Mouse (Mus musculus) limb, embryonic 10.5 days (tissue): ENCODE data around the gene Ears2. TPM values are rescaled to one million over a fixed set of nuclear protein-coding genes. Genes with fewer than 3 reads are reported as not detected.
"Not testable (repeated sequence)": the region's sequence is repeated elsewhere in the genome, so short reads cannot be mapped to it uniquely, and the experiment has no call there.

Experiments
- DNase-seq: peaks from one replicate; pipeline ENCODE4 v3.0.0-alpha.2; 2017; ENCODE audit warnings: low spot score
- H3K27ac ChIP-seq: fragments of 300-500 bp; sonication (generic); 2 replicates; pipeline ENCODE4 v1.5.1; 2016; ENCODE audit warnings: mild to moderate bottlenecking
- H3K27me3 ChIP-seq: fragments of 300-500 bp; sonication (generic); 2 replicates; pipeline ENCODE4 v1.6.1; 2016; ENCODE audit warnings: low read depth, mild to moderate bottlenecking; ENCODE audit not compliant: poor library complexity, severe bottlenecking
- H3K36me3 ChIP-seq: fragments of 300-500 bp; sonication (generic); 2 replicates; pipeline ENCODE4 v1.6.1; 2016; ENCODE audit warnings: mild to moderate bottlenecking, moderate library complexity
- H3K4me1 ChIP-seq: fragments of 300-500 bp; sonication (generic); 2 replicates; pipeline ENCODE4 v1.6.1; 2016
- H3K4me3 ChIP-seq: fragments of 300-500 bp; sonication (generic); 2 replicates; pipeline ENCODE4 v1.5.1; 2016; ENCODE audit warnings: mild to moderate bottlenecking, moderate library complexity
- H3K9me3 ChIP-seq: fragments of 300-500 bp; sonication (generic); replicated peaks from 2 replicates; pipeline ENCODE4 v1.6.1; 2016; ENCODE audit warnings: mild to moderate bottlenecking
- WGBS: fragments of 180-500 bp; shearing (Covaris S2); methylation state at CpG from one replicate; pipeline ENCODE4 v1.1.7; 2016; 5-methylcytosine and 5-hydroxymethylcytosine counted together
- polyA plus RNA-seq: library from polyadenylated mRNA; unstranded; fragments of >200 nt; fragmentation: Nextera tagmentation; extraction: Ambion mirVana; gene quantifications from 2 replicates; pipeline ENCODE4 v1.2.1, GENCODE M21; 2016

Gene Ears2
- 19.0 and 20.0 TPM in 2 replicates for polyA plus RNA-seq

DNA sequence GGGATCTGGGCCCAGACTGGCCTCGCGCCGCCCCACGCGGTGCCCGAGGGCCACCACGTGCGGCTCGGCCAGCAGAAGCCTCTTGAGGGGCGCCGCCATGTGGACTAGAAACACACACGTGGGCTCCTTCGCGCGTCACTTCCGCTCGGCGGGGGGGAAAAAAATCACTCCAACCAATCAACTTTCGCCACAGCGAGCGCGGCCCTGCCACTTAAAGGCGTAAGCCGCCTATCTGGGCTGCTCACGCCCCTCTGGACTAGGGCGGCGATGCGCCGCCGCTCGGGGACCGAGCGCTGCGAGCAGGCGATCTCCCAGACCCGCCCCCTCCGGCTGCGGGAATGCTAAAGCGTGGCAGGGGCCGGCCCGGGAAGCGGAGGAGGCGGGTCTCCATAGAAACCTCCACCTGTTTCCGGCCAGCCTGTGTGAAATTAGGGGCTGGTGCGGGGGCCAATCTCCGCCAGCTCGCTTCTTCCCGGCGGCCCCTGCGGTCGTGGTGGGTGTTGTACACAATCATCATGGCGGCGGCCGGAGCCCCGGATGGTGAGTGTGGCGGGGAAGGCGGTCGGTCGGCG, at the start of gene Ears2, which contains the start of gene Ubfd1:
Ears2 (minus strand) TSS at position 319 of the 572 bp plus-strand sequence.
Ubfd1 (plus strand) TSS at position 231 of the 572 bp plus-strand sequence.
- H3K4me1 ChIP-seq, result peaks cover 29% of the 10 kb centered on the region
- H3K36me3 ChIP-seq, result peaks cover 47% of the 10 kb centered on the region
- peak within 1 kb of the TSS; percentile 99 for H3K4me3 ChIP-seq
- no peaks in the 10 kb centered on the region for H3K9me3 ChIP-seq
- H3K27me3 ChIP-seq, result no peaks in the 10 kb centered on the region
- WGBS, result under 1% methylated on average over 59 of the region's 60 CpGs
- peak within 1 kb of the TSS; percentile 97 for H3K27ac ChIP-seq
- peak; percentile 98 for DNase-seq

- Histone ChIP-seq H3K4me3 (no peak overlapping the region), H3K4me1 (no peaks in the 10 kb centered on the region), H3K27ac (no peak overlapping the region), H3K27me3 (no peaks in the 10 kb centered on the region), H3K36me3 (peaks cover 68% of the 10 kb centered on the region), H3K9me3 (no peaks in the 10 kb centered on the region)
- 94% methylated on average over 6 of the region's 6 CpGs for WGBS
- no peak for DNase-seq
Observed at GRCm38 (mm10) chr7:122108206-122108605, 41.1 kb upstream of the Ears2 start.

DNA sequence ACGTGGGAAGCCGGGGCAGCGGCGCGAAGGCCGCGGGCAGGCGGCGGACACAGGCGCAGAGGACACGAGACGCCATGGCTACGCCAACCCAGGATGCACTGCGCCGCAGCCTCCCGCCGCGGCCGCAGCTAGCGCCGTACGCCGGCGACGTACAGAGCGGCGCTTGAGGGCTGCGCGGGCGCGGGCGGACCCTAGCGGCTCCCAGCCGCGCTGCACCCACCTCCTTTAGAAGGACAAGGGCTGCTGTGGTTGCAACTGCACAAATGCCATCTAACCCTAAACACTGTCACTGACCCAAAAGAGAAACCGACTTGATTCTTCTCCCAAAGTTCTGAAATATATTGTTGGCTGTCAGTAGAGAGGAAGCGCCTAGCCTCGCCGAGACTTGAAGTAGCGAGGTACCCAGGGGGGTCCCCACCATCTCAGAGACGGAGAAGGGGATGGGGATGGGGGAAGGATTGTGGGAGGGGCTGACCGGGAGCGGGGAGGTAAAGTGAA, 34.7 kb upstream of the Ears2 start, which contains the start of gene Ndufab1:
Ndufab1 (minus strand) TSS at position 140 of the 498 bp plus-strand sequence.
- Histone ChIP-seq H3K27ac (peak within 1 kb of the TSS; percentile 92), H3K4me1 (peaks cover 7% of the 10 kb centered on the region), H3K9me3 (no peaks in the 10 kb centered on the region), H3K36me3 (peaks cover 35% of the 10 kb centered on the region), H3K27me3 (no peaks in the 10 kb centered on the region), H3K4me3 (peak within 1 kb of the TSS; percentile 68)
- DNase-seq, result peak; percentile 87
- WGBS, result 0% methylated on average over 35 of the region's 43 CpGs

DNA sequence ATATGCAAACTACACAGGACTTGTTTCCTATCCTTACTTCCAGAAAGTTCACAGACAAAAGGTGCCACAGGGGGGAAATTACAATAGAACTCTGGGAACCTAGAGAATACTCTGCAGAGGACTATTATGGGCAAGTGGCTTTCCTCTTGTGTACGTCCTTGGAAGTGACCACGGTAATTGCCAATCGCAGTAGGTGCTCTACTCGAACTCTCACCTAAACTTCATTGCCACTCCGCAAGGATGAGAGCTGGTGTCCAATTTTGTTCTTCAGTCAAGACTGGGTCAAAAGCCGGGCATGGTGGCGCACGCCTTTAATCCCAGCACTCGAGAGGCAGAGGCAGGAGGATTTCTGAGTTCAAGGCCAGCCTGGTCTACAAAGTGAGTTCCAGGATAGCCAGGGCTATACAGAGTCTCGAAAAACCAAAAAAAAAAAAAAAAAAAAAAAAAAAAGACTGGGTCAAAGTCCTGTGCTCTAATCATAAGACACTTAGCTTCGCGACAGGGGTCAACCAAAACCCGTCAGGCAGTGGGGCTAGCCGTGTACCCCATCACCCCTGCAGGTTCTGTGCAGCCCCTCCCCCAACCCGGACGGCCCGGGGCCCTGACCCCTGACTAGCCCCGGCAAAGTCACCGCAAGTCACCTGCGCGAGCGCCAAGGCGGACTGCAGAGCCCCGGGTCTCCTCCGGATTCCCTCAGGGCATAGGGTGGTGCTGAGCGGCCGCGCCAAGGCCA, 34.1 kb upstream of the Ears2 start:
- Histone ChIP-seq H3K4me3 (peak overlapping the region; percentile 68), H3K27ac (peak overlapping the region; percentile 92), H3K36me3 (peaks cover 36% of the 10 kb centered on the region)
- peak; percentile 80 for DNase-seq
- not testable (repeated sequence) for H3K9me3 ChIP-seq, H3K27me3 ChIP-seq, H3K4me1 ChIP-seq
- 9% methylated on average over 28 of the region's 28 CpGs for WGBS

DNA sequence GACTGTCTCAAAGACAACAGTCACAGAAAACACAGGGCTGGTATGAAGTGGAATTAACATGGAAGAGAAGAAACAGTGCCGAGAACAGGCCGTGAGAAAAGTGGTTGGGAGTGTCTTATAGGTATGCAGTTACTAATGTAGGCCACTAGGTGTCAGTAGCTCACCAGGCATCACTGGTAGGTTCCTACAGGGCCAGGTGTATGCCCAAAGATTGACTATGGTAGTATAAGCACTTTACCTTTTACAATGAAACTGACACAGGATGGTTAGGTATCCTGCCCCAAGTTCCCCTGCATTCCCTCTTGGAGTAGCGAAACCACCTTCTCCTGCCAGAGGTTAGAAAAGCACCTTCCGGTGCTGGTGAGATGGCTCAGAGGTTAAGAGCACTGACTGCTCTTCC, 32.2 kb upstream of the Ears2 start:
- DNase-seq, result peak; percentile 45
- WGBS, result 75% methylated on average over 4 of the region's 4 CpGs
- no peaks in the 10 kb centered on the region for H3K27me3 ChIP-seq
- H3K36me3 ChIP-seq, result peaks cover 56% of the 10 kb centered on the region
- H3K4me1 ChIP-seq, result peaks cover 7% of the 10 kb centered on the region
- H3K27ac ChIP-seq, result no peak overlapping the region
- no peaks in the 10 kb centered on the region for H3K9me3 ChIP-seq
- H3K4me3 ChIP-seq, result no peak overlapping the region

- Histone ChIP-seq H3K9me3 (no peaks in the 10 kb centered on the region), H3K27ac (no peak overlapping the region), H3K4me3 (no peak overlapping the region), H3K27me3 (no peaks in the 10 kb centered on the region), H3K4me1 (peaks cover 7% of the 10 kb centered on the region), H3K36me3 (peaks cover 68% of the 10 kb centered on the region)
- WGBS, result 93% methylated on average over 3 of the region's 3 CpGs
- DNase-seq, result no peak
Observed at GRCm38 (mm10) chr7:122098009-122098408, 30.9 kb upstream of the Ears2 start.

DNA sequence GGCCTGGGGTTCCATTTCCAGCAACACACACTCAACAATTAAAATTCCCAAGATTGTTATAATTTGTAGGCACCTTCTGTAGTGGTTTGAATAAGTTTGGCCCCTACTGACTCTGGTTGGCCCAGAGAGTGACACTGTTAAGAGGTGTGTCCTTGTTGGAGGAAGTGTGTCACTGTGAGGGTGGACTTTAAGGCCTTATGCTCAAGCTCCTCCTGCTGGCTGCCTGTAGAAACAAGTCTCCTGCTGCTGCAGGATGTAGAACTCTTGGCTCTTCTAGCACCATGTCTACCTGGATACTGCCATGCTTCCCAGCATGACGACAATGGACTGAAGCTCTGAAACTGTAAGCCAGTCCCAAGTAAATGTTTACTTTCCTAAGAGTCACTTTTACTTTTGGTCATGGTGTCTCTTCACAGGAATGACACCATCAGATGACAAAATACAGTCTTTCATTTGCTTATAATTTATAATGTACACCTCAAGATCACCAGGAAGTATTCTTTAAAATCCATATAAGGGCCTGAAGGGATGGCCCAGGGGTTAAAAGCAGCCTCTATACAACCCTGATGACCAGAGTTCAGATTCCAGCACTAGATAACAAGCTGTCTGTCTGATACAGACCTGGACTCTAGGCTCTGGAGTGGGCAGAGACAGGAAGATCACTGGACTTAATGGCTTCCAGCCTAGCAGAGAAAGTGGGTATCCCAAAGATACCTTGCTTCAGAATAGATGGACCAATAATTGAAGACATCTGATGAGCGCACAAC, 27.7 kb upstream of the Ears2 start:
- WGBS, result 95% methylated on average over 2 of the region's 2 CpGs

GRCm38 (mm10) chr7:122087195-122087982, 20.3 kb upstream of the Ears2 start:
- Histone ChIP-seq H3K36me3 (peaks cover 94% of the 10 kb centered on the region), H3K9me3 (no peaks in the 10 kb centered on the region), H3K4me1 (no peaks in the 10 kb centered on the region), H3K27ac (no peak overlapping the region), H3K27me3 (no peaks in the 10 kb centered on the region), H3K4me3 (no peak overlapping the region)
- 93% methylated on average over 11 of the region's 11 CpGs for WGBS
- no peak for DNase-seq

More for the DNA sequence above, 27.7 kb upstream of the Ears2 start:
- H3K4me3 ChIP-seq, result no peak overlapping the region
- no peak overlapping the region for H3K27ac ChIP-seq
- no peaks in the 10 kb centered on the region for H3K9me3 ChIP-seq
- no peaks in the 10 kb centered on the region for H3K27me3 ChIP-seq
- no peaks in the 10 kb centered on the region for H3K4me1 ChIP-seq
- no peak for DNase-seq
- peaks cover 97% of the 10 kb centered on the region for H3K36me3 ChIP-seq

DNA sequence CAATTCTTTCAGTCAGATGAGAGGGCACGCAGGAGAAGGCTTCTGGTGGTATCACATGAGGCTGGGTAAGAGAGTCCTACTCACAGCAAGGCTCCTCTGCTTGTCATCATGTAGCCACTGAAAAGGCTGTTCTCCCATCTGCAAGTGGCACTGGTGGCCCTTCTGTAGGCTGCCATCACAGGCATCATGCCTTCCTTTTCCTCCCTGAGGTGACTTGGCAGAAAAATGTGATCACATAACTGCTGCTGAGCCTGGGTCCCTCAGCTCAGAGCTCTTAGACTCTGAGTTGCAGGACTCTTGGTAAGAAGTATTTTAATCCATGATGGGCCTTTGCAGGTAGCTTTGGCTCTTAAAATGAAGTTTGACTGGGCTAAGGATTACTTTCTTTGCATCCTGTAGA, 14.0 kb upstream of the Ears2 start:
- 94% methylated on average over 1 of the region's 1 CpGs for WGBS
- H3K4me3 ChIP-seq, result no peak overlapping the region
- no peaks in the 10 kb centered on the region for H3K4me1 ChIP-seq
- H3K27ac ChIP-seq, result no peak overlapping the region
- no peaks in the 10 kb centered on the region for H3K9me3 ChIP-seq
- H3K36me3 ChIP-seq, result peaks cover 94% of the 10 kb centered on the region
- H3K27me3 ChIP-seq, result no peaks in the 10 kb centered on the region
- DNase-seq, result no peak

- Histone ChIP-seq H3K27ac (no peak overlapping the region), H3K36me3 (peaks cover 94% of the 10 kb centered on the region), H3K4me1 (no peaks in the 10 kb centered on the region), H3K27me3 (no peaks in the 10 kb centered on the region), H3K9me3 (no peaks in the 10 kb centered on the region), H3K4me3 (no peak overlapping the region)
- DNase-seq, result no peak
- 95% methylated on average over 8 of the region's 8 CpGs for WGBS
Observed at GRCm38 (mm10) chr7:122079798-122080554, 12.9 kb upstream of the Ears2 start.

GRCm38 (mm10) chr7:122074374-122074773, 7.3 kb upstream of the Ears2 start:
- Histone ChIP-seq H3K27ac (no peak overlapping the region), H3K9me3 (no peaks in the 10 kb centered on the region), H3K4me3 (no peak overlapping the region), H3K4me1 (peaks cover 2% of the 10 kb centered on the region), H3K36me3 (peaks cover 100% of the 10 kb centered on the region), H3K27me3 (no peaks in the 10 kb centered on the region)
- DNase-seq, result no peak
- WGBS, result 90% methylated on average over 3 of the region's 3 CpGs
